Mouse (Mus musculus): ENCODE measurements around the gene Ccdc180. TPM values are rescaled to one million over a fixed set of nuclear protein-coding genes. Genes with fewer than 3 reads are reported as not detected.

The Ccdc180 gene
- total RNA-seq, 1 experiment from 2014 or later: not detected

GRCm38 (mm10) chr4:45956706-45957105, 66.6 kb downstream of the Ccdc180 start:
- ATAC-seq (replicated peaks in 1 of 2; ENCODE audit: insufficient read depth in 1 of 2, low FRiP score in 2 of 2, low TSS enrichment in 1 of 2, low read depth in 1 of 2, poor library complexity in 2 of 2, severe bottlenecking in 2 of 2): no peak

DNA sequence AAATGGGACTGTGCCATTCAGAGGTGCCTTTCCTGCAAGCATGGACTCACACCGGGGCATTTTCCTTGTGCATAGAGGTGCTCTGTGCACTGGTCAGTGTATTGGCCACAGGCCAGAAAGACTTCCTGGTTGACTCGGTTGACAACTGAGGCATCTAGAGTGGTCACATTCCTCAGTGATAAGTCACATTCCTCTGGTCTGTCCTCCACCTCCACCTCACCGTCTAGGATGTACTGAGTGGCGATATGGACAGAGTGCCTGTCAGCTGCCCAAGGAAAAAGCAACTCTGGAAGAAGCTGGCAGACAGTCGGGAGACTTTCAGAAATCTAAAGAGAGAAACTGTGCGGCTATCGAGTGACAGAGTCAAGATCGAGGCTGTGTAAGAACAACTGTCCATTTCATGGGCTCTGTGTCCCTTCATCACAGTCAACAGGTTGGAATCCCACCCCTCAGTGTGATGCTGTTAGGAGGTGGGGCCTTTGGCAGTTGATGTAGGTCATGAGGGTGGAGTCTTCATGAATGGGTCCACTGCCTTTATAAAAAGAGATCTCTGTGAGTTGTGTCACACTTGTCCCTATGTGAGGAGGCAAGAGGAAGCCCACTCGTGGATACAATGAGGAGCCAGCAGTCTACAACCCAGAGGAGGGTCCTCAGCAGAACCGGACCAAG, 74.8 kb downstream of the Ccdc180 start, which contains the start of gene Tdrd7:
Gene Tdrd7 (plus strand): TSS at position 564 of the 669 bp plus-strand sequence.
- ATAC-seq (replicated peaks in 1 of 2; ENCODE audit: insufficient read depth in 1 of 2, low FRiP score in 2 of 2, low TSS enrichment in 1 of 2, low read depth in 1 of 2, poor library complexity in 2 of 2, severe bottlenecking in 2 of 2): no peak

- peak; percentile 12 to 53; a peak in 2 of 4 replicates for ATAC-seq (replicated peaks in 1 of 2; ENCODE audit: insufficient read depth in 1 of 2, low FRiP score in 2 of 2, low TSS enrichment in 1 of 2, low read depth in 1 of 2, poor library complexity in 2 of 2, severe bottlenecking in 2 of 2)
Measured at GRCm38 (mm10) chr4:45965737-45966447, 75.8 kb downstream of the Ccdc180 start.

- no peak for ATAC-seq (replicated peaks in 1 of 2; ENCODE audit: insufficient read depth in 1 of 2, low FRiP score in 2 of 2, low TSS enrichment in 1 of 2, low read depth in 1 of 2, poor library complexity in 2 of 2, severe bottlenecking in 2 of 2)
Measured at GRCm38 (mm10) chr4:45966716-45967115, 76.6 kb downstream of the Ccdc180 start.

GRCm38 (mm10) chr4:45967479-45968341, 77.6 kb downstream of the Ccdc180 start:
- ATAC-seq (replicated peaks in 1 of 2; ENCODE audit: insufficient read depth in 1 of 2, low FRiP score in 2 of 2, low TSS enrichment in 1 of 2, low read depth in 1 of 2, poor library complexity in 2 of 2, severe bottlenecking in 2 of 2): no peak

GRCm38 (mm10) chr4:45969051-45969450, 78.9 kb downstream of the Ccdc180 start:
- ATAC-seq (replicated peaks in 1 of 2; ENCODE audit: insufficient read depth in 1 of 2, low FRiP score in 2 of 2, low TSS enrichment in 1 of 2, low read depth in 1 of 2, poor library complexity in 2 of 2, severe bottlenecking in 2 of 2): no peak

DNA sequence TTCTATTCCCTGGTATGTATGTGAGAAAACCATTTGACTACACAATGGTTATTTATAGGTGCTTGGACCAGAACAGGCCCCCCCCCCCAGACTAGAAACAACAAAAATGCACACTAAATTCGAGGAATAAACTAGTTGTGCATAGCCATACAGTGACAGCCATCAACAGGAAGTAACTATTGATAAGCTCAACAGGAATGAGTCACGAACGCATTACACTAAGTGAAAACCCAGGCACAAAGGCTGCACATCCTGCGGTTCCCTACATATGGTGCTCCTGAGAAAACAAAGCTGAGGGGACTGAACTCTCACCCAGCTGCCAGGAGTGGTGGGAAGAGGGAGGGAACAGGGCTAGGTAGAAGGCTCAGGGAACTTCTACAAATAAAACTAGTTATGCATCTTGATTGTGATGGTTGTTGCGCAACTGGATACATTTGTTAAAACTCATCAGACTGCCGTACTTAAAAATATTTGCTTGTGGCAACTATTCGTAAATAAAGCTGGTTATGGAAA, 80.0 kb downstream of the Ccdc180 start:
- ATAC-seq (replicated peaks in 1 of 2; ENCODE audit: insufficient read depth in 1 of 2, low FRiP score in 2 of 2, low TSS enrichment in 1 of 2, low read depth in 1 of 2, poor library complexity in 2 of 2, severe bottlenecking in 2 of 2): no peak

GRCm38 (mm10) chr4:45971806-45972447, 81.8 kb downstream of the Ccdc180 start:
- ATAC-seq (replicated peaks in 1 of 2; ENCODE audit: insufficient read depth in 1 of 2, low FRiP score in 2 of 2, low TSS enrichment in 1 of 2, low read depth in 1 of 2, poor library complexity in 2 of 2, severe bottlenecking in 2 of 2): peak; percentile 81 to 96

DNA sequence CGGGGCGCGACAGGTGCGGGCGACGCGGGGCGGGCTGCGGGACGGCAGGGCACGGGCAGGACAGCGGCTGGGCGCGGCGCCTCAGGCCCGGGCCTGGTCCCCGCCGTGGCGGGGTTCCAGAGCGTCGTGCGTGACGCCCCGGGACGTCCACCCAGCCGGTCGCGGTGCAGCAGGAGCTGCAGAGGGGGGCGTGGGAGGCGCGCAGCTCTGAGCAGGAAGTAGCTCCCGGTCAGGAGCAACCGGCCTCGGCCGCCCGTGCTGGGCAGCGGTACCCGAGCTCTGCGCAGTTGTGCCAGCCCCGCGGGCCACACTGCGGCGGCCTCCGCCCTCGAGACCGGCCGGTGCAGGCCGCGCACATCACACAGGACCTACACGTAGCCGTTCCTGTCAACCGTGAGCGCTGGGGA, 82.3 kb downstream of the Ccdc180 start:
- peak; percentile 14 to 52; a peak in 3 of 4 replicates for ATAC-seq (replicated peaks in 1 of 2; ENCODE audit: insufficient read depth in 1 of 2, low FRiP score in 2 of 2, low TSS enrichment in 1 of 2, low read depth in 1 of 2, poor library complexity in 2 of 2, severe bottlenecking in 2 of 2)

- no peak for ATAC-seq (replicated peaks in 1 of 2; ENCODE audit: insufficient read depth in 1 of 2, low FRiP score in 2 of 2, low TSS enrichment in 1 of 2, low read depth in 1 of 2, poor library complexity in 2 of 2, severe bottlenecking in 2 of 2)
Measured at GRCm38 (mm10) chr4:45972951-45973350, 82.8 kb downstream of the Ccdc180 start.

DNA sequence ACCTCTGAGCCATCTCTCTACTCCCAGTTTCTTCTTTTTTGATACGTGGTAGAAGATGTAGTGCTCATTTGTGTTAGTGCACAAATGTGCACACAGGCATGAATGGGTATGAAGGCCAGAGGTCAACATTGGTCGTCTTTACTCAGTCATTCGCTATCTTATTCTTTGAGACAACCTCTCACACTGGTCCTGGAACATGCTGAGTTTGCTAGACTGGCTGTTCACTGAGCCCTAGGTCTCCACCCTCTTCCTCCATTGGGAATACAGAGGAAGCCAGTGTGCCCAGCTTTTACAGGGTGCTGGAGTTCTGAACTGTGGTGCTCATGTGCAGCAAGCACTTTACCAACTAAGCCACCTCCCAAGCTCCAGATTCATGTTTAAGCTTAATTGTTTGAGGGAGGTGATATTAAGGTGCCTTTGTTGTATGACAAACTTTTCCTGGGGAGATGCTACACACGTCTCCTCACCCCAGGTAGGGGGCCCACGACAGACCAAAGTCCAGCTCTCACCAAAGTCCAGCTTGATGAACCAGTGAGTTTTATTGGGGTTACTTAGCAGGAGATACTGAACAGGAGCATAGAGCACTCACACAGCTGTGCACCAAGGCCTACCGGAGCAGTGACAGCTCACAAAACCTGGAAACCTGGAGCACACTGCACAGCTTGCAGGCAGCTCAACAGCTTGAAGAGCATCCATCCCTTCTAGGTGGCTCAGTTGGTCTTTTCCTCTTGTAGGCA, 87.0 kb downstream of the Ccdc180 start:
- no peak for ATAC-seq (replicated peaks in 1 of 2; ENCODE audit: insufficient read depth in 1 of 2, low FRiP score in 2 of 2, low TSS enrichment in 1 of 2, low read depth in 1 of 2, poor library complexity in 2 of 2, severe bottlenecking in 2 of 2)

- no peak for ATAC-seq (replicated peaks in 1 of 2; ENCODE audit: insufficient read depth in 1 of 2, low FRiP score in 2 of 2, low TSS enrichment in 1 of 2, low read depth in 1 of 2, poor library complexity in 2 of 2, severe bottlenecking in 2 of 2)
Measured at GRCm38 (mm10) chr4:45979916-45980315, 89.8 kb downstream of the Ccdc180 start.

DNA sequence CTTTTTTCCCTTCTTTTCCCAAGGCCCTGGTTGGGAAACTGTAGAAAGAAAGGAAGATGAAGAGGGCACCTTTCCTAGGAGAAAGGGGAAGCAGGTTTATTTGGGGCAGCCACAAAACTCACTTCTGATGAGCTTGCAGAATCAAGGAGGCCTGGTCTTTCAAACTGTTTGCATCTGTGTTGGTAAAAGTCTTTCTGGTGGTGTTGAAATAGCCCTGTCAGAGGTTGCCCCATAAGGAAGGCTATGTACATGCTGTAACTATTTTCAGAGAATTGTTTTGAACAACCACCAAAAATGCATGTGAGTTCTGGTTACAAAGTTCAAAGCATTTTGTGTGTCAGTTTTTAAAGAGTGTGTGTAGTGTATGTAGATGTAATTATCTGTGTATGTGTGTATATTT, 91.0 kb downstream of the Ccdc180 start:
- peak; percentile 62 to 71; a peak in 3 of 4 replicates for ATAC-seq (replicated peaks in 1 of 2; ENCODE audit: insufficient read depth in 1 of 2, low FRiP score in 2 of 2, low TSS enrichment in 1 of 2, low read depth in 1 of 2, poor library complexity in 2 of 2, severe bottlenecking in 2 of 2)

GRCm38 (mm10) chr4:45990427-45991135, 100.5 kb downstream of the Ccdc180 start:
- no peak for ATAC-seq (replicated peaks in 1 of 2; ENCODE audit: insufficient read depth in 1 of 2, low FRiP score in 2 of 2, low TSS enrichment in 1 of 2, low read depth in 1 of 2, poor library complexity in 2 of 2, severe bottlenecking in 2 of 2)

GRCm38 (mm10) chr4:45998536-45998935, 108.4 kb downstream of the Ccdc180 start:
- no peak for ATAC-seq (replicated peaks in 1 of 2; ENCODE audit: insufficient read depth in 1 of 2, low FRiP score in 2 of 2, low TSS enrichment in 1 of 2, low read depth in 1 of 2, poor library complexity in 2 of 2, severe bottlenecking in 2 of 2)
